Mouse (Mus musculus) liver, adult 2 months (tissue): Measurements from ENCODE around the gene Smg1.

Source experiments
- CTCF ChIP-seq: fragments of 200-500 bp; IDR thresholded peaks from 2 replicates; pipeline ENCODE4 v1.5.1; 2011; ENCODE audit warnings: low read depth, low read length, control low read depth
- POLR2A ChIP-seq: fragments of 200-500 bp; IDR thresholded peaks from 2 replicates; pipeline ENCODE4 v1.6.1; 2011; ENCODE audit warnings: low read length, control low read depth; ENCODE audit not compliant: insufficient read depth; ENCODE audit errors: extremely low read depth

- no peak for TF ChIP-seq CTCF
- TF ChIP-seq POLR2A: no peak
These were observed 9.5 kb upstream of the Smg1 start for GRCm38 (mm10) chr7:118252979-118253378.
